Mouse (Mus musculus): ENCODE measurements around the gene Olfr93.

DNA sequence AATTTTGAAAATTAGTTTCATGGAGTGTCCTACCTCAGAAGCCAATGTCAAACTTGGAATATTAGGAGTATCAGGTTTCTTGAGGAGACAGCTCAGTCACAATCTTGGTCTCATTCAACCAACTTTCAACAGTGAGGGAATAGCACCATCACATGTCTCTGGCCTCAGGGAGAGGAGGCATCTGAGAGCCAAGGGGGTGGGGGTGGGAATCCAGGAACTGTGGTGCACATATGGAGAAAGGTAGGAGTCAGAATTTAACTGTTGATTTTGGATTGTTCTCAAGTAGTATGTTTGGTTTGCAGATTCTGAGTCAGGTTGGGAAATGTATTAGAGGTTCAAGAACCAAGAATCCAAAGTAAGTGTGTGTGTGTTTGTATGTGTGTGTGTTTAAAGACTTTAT, 31.7 kb upstream of the Olfr93 start:
- no peak for TF ChIP-seq CTCF (IDR thresholded peaks at IDR 0.05; ENCODE audit: low read depth, low read length)
- TF ChIP-seq GATA1 (IDR thresholded peaks at IDR 0.05; ENCODE audit: borderline replicate concordance, low read length) = no peak
